Mouse (Mus musculus): ENCODE data around the gene Lipc.

- no peak for TF ChIP-seq POLR2A (IDR thresholded peaks at IDR 0.05; ENCODE audit: borderline replicate concordance, control insufficient read depth, low read depth, low read length)
- TF ChIP-seq CTCF (IDR thresholded peaks at IDR 0.05; ENCODE audit: control insufficient read depth, insufficient read depth, low read length) = no peak
Observed at GRCm38 (mm10) chr9:70962781-70963455, 10.9 kb upstream of the Lipc start.

Measured in bone marrow, adult 2 months (tissue).